Mouse (Mus musculus): ENCODE results near the gene Tanc2. TPM values are rescaled to one million over a fixed set of nuclear protein-coding genes. Genes with fewer than 3 reads are reported as not detected.

The Tanc2 gene
- polyA plus RNA-seq, 1 experiment from 2014 or later: 26.0 TPM

DNA sequence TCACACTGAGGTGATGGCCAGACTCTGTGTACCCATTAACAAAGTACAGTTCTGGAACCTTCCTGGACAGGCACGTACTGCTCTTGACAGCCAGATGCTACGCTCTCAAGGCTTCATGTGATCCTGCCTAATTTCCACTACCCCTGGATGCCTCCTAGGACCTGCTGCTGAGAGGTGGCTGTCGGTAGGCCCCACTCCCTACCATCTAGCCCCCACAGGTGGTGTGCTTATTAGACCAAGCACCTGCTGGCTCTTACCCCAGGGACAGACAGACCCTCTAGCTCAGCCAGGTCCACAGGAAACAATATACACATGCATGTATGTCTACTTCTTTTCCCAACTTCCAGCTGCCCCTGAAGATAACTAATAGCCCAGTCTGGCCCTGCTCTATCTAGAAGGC is 347.2 kb downstream of the Tanc2 start:
- WGBS: 95% methylated on average over 3 of the region's 3 CpGs
- no peaks in the 10 kb centered on the region for H3K36me3 ChIP-seq

DNA sequence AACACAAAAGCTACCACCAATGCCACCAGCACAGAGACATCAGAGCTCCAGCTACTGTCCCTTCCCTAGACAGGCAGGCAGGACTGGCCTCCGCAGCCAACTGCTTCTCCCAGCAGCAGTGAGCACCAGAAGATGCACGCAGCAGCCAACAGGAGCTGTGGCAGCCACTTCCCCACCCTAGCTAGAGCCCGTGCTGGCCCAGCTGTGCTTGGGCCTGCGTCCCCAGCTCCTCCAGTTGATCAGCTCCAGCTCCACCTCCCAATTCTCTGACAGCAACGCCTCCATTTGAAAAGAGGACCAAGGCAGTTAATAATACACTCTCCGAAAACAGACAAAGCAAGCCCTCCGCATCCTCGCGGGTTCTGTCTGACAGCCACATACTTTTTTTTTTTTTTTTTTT is 349.0 kb downstream of the Tanc2 start:
- WGBS: 39% methylated on average over 9 of the region's 9 CpGs
- H3K4me1 ChIP-seq: peaks cover 13% of the 10 kb centered on the region
- no peak for ATAC-seq (ENCODE audit: low FRiP score)
- H3K9ac ChIP-seq: no peak overlapping the region
- peaks cover 22% of the 10 kb centered on the region for H3K27me3 ChIP-seq
- no peak overlapping the region for H3K4me2 ChIP-seq (replicated peaks)
- H3K27ac ChIP-seq: no peak overlapping the region
- H3K36me3 ChIP-seq: no peaks in the 10 kb centered on the region
- no peak overlapping the region for H3K4me3 ChIP-seq
- H3K9me3 ChIP-seq (replicated peaks): no peaks in the 10 kb centered on the region

More for the DNA sequence above, 347.2 kb downstream of the Tanc2 start:
- H3K27ac ChIP-seq: no peak overlapping the region
- H3K27me3 ChIP-seq: 0 out of 2 replicates have a peak, but pooled peaks cover 4% of the 10 kb centered on the region
- no peak overlapping the region for H3K9ac ChIP-seq
- H3K4me3 ChIP-seq: no peak overlapping the region
- ATAC-seq (ENCODE audit: low FRiP score): no peak
- H3K4me2 ChIP-seq (replicated peaks): no peak overlapping the region
- no peaks in the 10 kb centered on the region for H3K9me3 ChIP-seq (replicated peaks)
- H3K4me1 ChIP-seq: peaks cover 10% of the 10 kb centered on the region

DNA sequence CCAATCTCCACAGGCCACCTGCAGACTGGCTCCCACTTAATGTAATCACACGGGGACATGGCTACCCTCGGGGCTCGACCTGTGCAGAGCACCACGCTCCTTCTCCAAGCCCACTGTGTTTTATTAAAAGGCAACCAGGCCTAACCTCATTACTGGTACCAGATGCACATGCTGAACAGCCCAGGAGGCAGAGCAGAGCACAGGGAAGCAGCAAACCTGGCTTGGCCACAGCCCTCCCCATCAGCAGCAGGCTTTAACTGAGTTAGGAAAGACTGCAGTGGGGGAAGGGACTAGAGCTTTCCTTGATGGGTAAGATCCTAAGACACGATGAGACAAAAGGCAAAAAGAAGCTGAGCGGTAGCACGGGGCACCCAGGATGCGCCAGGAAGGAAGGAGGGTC is 352.2 kb downstream of the Tanc2 start:
- Histone ChIP-seq H3K4me1 (peaks cover 14% of the 10 kb centered on the region; the same call in 1 of the 2 replicates), H3K27me3 (peaks cover 34% of the 10 kb centered on the region), H3K27ac (no peak overlapping the region), H3K4me3 (no peak overlapping the region), H3K9me3 (replicated peaks) (no peaks in the 10 kb centered on the region), H3K9ac (no peak overlapping the region), H3K4me2 (replicated peaks) (no peak overlapping the region), H3K36me3 (no peaks in the 10 kb centered on the region)
- no peak for ATAC-seq (ENCODE audit: low FRiP score)
- 72% methylated on average over 8 of the region's 8 CpGs for WGBS

DNA sequence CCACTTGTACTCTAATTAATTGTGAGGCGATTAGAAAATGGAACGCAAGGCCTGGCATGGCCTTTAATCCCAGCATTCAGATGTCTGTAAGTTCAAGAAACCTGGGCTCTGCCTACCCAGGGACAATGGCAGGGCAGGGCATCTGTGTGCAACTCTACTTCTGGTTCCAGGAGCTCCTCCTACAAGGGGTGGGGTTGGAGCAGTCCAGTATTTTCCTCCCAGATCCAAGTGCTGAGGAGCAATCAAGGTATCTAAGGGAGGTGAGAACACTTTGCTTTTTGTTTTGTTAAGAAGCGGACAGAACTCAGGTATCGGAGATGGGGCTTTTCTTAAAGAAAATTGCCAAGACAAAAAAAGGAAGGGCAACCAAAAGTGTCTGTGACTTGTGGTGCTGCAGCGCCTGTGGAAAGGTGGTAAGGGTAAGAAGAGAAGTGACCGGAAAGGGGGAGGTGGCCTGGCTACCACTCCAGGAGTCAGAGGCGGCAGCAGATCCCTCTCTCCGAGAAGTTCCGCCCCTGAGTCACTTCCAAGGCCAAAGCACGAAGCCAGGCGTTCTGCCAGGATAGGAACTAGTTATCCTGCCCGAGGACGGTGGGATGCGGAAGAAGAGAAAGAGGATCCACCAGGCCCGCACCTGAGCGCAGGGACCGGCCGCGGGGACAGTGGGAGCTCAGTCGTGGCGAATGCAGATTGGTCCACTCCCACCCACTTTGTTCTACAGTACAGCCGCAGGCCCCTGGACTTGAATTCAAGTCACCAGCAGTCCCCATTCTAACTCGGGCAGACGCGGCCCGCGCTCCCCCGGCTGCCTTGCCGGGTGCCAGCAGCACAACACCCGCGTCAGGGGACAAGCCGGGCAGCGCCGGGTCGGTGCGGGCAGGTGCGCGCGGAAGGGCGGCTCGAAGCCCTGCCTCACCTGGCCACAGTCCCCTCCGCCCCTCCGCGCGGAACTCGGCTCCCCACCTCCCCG is 353.6 kb downstream of the Tanc2 start:
- Histone ChIP-seq H3K4me3 (peak overlapping the region; percentile 72), H3K27ac (no peak overlapping the region), H3K4me1 (peaks cover 14% of the 10 kb centered on the region; the same call in 1 of the 2 replicates), H3K36me3 (no peaks in the 10 kb centered on the region), H3K9ac (peak overlapping the region; percentile 69), H3K27me3 (peaks cover 34% of the 10 kb centered on the region), H3K9me3 (replicated peaks) (no peaks in the 10 kb centered on the region), H3K4me2 (replicated peaks) (peak overlapping the region; percentile 96)
- ATAC-seq (ENCODE audit: low FRiP score): peak; percentile 36
- 8% methylated on average over 45 of the region's 47 CpGs for WGBS

DNA sequence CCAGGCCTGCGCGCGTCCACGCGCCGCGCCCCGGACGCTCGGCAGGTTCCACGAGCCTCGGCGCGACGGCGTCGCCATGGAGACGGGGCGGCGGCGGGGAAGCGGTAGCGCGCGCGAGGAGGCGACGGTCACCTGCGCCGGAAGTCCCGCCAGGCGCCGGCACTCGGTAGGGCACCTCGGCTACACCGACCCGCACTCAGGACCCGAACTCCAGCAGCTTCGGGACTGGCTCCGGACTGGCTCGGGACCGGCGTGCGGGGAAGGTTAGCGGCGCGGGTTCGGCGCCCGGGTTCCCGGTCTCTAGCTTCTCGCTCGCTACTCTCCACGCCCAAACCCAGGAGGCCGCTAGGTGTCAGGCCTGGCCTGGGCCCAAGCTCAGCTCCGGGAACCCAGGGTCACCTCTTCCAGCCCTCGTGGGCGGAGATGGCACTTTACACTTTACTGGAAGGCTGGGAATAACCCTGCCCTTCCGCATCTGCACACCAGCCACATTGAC is 354.4 kb downstream of the Tanc2 start:
- Histone ChIP-seq H3K27ac (no peak overlapping the region; the same call in 1 of the 2 replicates), H3K4me3 (peak overlapping the region; percentile 72), H3K36me3 (no peaks in the 10 kb centered on the region), H3K9me3 (replicated peaks) (no peaks in the 10 kb centered on the region), H3K27me3 (peaks cover 34% of the 10 kb centered on the region), H3K4me1 (peaks cover 14% of the 10 kb centered on the region; the same call in 1 of the 2 replicates), H3K9ac (peak overlapping the region; percentile 69), H3K4me2 (replicated peaks) (peak overlapping the region; percentile 96)
- WGBS: under 1% methylated on average over 59 of the region's 59 CpGs
- peak; percentile 72 for ATAC-seq (ENCODE audit: low FRiP score)

DNA sequence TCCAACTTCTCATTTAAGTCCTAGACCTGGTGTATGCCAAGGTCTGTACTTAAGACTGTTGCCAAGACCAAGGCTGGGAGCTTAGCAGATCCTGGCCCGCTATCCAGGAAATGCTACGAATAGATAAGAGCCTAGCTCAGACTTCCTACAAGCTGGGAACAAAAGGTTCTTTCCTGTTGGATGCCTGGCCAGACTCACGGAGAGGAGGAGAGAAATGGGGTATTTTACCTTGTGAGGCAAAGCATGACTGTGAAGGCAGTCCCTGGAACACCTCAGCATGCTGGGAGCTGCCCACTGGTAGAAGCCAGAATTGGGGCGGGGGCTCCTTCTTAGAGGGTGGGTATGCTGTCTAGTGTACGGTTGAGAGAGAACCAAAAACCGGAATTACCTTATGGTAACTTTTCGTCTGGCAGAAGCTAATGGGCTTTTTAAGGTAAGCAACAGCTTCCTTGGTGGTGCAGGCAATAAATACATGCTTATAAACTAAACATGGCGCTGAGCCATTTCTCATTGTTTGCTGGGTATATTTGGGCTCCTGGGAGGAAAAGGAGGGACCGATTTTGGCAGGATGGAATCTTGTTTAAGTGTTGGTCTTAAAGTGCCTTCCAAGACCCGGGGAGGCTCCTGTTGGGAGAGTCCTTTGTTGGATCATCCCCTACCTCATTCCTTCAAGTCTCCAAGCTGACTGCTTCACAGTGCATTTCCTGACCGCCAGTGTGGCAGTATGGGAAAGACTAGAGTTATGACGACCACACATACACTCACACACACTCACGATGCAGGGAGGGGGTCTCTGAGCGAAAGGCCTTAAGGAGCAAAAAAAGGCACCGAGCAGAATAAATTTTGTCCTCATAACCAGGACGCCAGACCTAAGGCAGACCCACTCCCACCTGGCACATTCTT is 355.2 kb downstream of the Tanc2 start:
- H3K27ac ChIP-seq: no peak overlapping the region
- H3K4me3 ChIP-seq: peak overlapping the region; percentile 72
- H3K27me3 ChIP-seq: peaks cover 34% of the 10 kb centered on the region
- peak overlapping the region; percentile 96 for H3K4me2 ChIP-seq (replicated peaks)
- WGBS: 82% methylated on average over 16 of the region's 16 CpGs
- H3K9me3 ChIP-seq (replicated peaks): no peaks in the 10 kb centered on the region
- H3K36me3 ChIP-seq: no peaks in the 10 kb centered on the region
- H3K4me1 ChIP-seq: peaks cover 14% of the 10 kb centered on the region; the same call in 1 of the 2 replicates
- ATAC-seq (ENCODE audit: low FRiP score): no peak
- 0 out of 2 replicates have a peak overlapping the region, but pooled peaks have one; percentile 69 for H3K9ac ChIP-seq

DNA sequence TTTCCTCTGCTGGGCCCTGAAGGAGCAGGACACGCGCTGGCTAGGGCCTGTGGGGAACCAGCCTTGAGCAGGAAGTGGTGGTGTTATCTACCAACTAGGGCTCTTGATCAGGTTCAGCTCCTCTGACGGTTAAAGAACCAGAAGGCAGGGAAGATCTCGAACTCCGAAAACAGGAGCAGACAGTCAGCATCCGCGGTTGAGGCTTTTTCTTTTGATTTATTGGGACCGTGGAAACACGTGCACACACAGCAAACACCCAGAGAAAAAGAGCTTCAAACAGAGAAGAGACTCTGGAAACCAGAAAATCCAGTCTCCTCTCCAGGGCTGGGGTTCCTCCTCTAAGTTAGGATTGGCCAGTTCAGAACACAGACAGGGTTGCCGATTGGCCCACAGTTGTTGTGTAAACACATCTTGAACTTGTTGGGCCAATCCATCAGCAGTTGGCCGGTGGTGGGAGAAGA is 356.9 kb downstream of the Tanc2 start:
- Histone ChIP-seq H3K4me2 (replicated peaks) (no peak overlapping the region), H3K36me3 (no peaks in the 10 kb centered on the region), H3K4me1 (peaks cover 14% of the 10 kb centered on the region; the same call in 1 of the 2 replicates), H3K27me3 (peaks cover 33% of the 10 kb centered on the region), H3K9me3 (replicated peaks) (no peaks in the 10 kb centered on the region), H3K4me3 (no peak overlapping the region), H3K27ac (no peak overlapping the region), H3K9ac (no peak overlapping the region)
- no peak for ATAC-seq (ENCODE audit: low FRiP score)
- WGBS: 50% methylated on average over 11 of the region's 11 CpGs

DNA sequence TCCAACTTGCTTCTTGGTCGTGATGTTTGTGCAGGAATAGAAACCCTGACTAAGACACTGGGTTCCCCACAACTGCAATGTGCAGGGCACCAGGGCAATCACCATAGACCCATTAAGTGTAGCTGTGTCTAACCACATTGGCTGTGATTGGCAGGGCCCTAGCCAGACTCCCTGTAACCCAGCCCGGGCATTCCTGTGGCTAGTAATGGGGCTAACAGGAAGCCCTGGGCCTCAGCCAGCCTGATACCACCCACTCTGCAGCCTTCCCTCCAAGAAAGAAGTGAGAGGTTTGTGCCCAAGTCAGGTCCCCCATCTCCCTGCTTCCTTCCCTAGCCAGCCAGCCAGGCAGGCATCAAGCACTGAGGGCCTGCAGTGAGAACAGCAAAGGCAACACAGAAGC is 358.5 kb downstream of the Tanc2 start:
- Histone ChIP-seq H3K27ac (no peak overlapping the region), H3K9me3 (replicated peaks) (no peaks in the 10 kb centered on the region), H3K4me2 (replicated peaks) (no peak overlapping the region), H3K4me3 (no peak overlapping the region), H3K4me1 (peaks cover 14% of the 10 kb centered on the region; the same call in 1 of the 2 replicates), H3K36me3 (no peaks in the 10 kb centered on the region), H3K27me3 (peaks cover 17% of the 10 kb centered on the region), H3K9ac (no peak overlapping the region)
- ATAC-seq (ENCODE audit: low FRiP score): no peak
- 83% methylated on average over 2 of the region's 2 CpGs for WGBS

DNA sequence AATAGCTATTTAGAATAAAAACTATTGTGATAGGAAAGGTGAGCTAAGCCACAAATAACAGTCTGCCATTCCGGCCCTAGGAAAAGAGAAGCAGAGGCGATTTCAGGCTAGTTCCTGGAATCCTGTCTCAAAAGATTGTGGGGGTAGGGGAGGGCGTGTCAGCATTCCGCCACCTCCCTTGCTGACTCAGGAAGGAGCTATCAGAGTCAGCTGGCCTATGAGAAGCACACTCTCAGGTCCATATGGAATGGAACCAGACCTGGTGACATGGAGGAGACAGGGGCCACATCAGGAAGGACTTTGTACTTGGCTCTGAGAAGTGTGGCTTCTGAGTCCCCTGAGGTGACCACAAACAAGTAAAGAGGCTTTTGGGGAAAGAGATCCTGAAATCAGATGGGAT is 360.7 kb downstream of the Tanc2 start:
- H3K9me3 ChIP-seq (replicated peaks): no peaks in the 10 kb centered on the region
- H3K9ac ChIP-seq: no peak overlapping the region
- H3K27me3 ChIP-seq: no peaks in the 10 kb centered on the region
- H3K4me2 ChIP-seq (replicated peaks): no peak overlapping the region
- no peaks in the 10 kb centered on the region for H3K4me1 ChIP-seq
- whole genome bisulfite sequencing: 69% methylated on average over 4 of the region's 4 CpGs
- H3K27ac ChIP-seq: no peak overlapping the region
- no peak overlapping the region for H3K4me3 ChIP-seq
- H3K36me3 ChIP-seq: no peaks in the 10 kb centered on the region
- ATAC-seq (ENCODE audit: low FRiP score): no peak

DNA sequence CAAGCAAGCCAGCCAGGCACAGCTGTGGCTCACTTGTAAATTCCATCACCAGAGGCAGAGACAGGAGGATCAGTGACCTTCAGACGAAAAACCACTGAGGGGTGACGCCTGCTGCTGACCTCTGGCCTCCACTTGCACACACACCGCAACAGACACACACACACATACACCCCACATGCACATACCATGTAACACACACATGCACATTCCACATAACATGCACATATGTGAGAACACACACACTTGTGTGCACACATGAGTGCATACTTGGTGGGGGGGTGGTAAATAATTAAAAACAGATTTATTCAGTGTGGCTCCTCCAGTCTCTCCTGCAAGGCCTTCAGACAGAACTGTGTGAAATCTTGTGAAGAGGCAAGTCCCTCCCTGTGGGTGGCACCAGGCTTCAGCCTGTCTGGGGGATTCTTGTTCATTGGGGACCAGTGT is 361.8 kb downstream of the Tanc2 start:
- no peak overlapping the region for H3K4me2 ChIP-seq (replicated peaks)
- H3K27me3 ChIP-seq: no peaks in the 10 kb centered on the region
- no peaks in the 10 kb centered on the region for H3K36me3 ChIP-seq
- no peak overlapping the region for H3K4me3 ChIP-seq
- no peak overlapping the region for H3K27ac ChIP-seq
- WGBS: 37% methylated on average over 3 of the region's 3 CpGs
- ATAC-seq (ENCODE audit: low FRiP score): no peak
- H3K9me3 ChIP-seq (replicated peaks): no peaks in the 10 kb centered on the region
- H3K9ac ChIP-seq: no peak overlapping the region
- H3K4me1 ChIP-seq: no peaks in the 10 kb centered on the region

DNA sequence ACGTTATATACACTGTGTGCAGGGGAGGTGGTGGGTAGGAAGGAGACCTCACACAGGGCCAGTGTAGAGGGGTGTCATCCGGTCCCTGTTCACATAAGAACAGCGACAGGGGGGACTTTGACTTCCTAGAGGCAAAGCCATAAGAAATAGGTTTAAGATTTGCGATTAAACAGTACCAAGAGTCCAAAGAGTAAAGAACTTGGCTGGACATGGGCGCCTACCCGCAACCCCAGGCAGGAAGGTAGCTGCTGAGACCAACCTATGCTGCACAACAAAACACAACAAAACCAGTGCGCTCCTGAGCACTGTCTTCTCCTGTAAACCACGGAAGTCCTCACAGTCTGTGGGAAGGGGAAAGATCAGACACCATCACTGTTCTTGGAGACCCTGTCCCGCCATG is 362.3 kb downstream of the Tanc2 start:
- H3K4me3 ChIP-seq: no peak overlapping the region
- H3K9me3 ChIP-seq (replicated peaks): no peaks in the 10 kb centered on the region
- no peak overlapping the region for H3K9ac ChIP-seq
- H3K27ac ChIP-seq: no peak overlapping the region
- no peaks in the 10 kb centered on the region for H3K36me3 ChIP-seq
- H3K4me1 ChIP-seq: no peaks in the 10 kb centered on the region
- WGBS: 86% methylated on average over 9 of the region's 9 CpGs
- no peak overlapping the region for H3K4me2 ChIP-seq (replicated peaks)
- H3K27me3 ChIP-seq: no peaks in the 10 kb centered on the region
- no peak for ATAC-seq (ENCODE audit: low FRiP score)
